Mouse (Mus musculus): Measurements from ENCODE around the gene Zfp592. TPM values are rescaled to one million over a fixed set of nuclear protein-coding genes. Genes with fewer than 3 reads are reported as not detected.

The Zfp592 gene
- total and polyA plus RNA-seq, 3 experiments = 12.9 to 33.0 TPM; not detected in 1

GRCm38 (mm10) chr7:80954251-80954650, 39.2 kb upstream of the Zfp592 start:
- H3K27ac ChIP-seq (ENCODE audit: control insufficient read depth, low read depth, low read length) = no peak overlapping the region
- H3K9me3 ChIP-seq (replicated peaks; ENCODE audit: insufficient read depth, low read length) = no peaks in the 10 kb centered on the region
- H3K4me3 ChIP-seq (ENCODE audit: control insufficient read depth in 1 of 2, insufficient read depth in 1 of 2, low read depth in 2 of 2, low read length in 2 of 2) = no peak overlapping the region
- H3K79me2 ChIP-seq (ENCODE audit: control insufficient read depth, insufficient read depth, low read length, poor library complexity) = no peaks in the 10 kb centered on the region
- H3K9ac ChIP-seq (ENCODE audit: control insufficient read depth, low read depth, low read length, poor library complexity, severe bottlenecking) = no peak overlapping the region
- TF ChIP-seq MXI1 (IDR thresholded peaks at IDR 0.05; ENCODE audit: low read depth, low read length) (no peak), MAX (IDR thresholded peaks at IDR 0.05; ENCODE audit: low read length) (no peak), E2F4 (IDR thresholded peaks at IDR 0.05; ENCODE audit: borderline replicate concordance, low read depth, low read length) (no peak), USF2 (IDR thresholded peaks at IDR 0.05; ENCODE audit: borderline replicate concordance in 1 of 2, insufficient read depth in 1 of 2, low read depth in 1 of 2, low read length in 2 of 2) (no peak), GABPA (IDR thresholded peaks at IDR 0.05; ENCODE audit: low read depth, low read length) (no peak), ETS1 (IDR thresholded peaks at IDR 0.05; ENCODE audit: low read depth, low read length) (no peak), POLR2A (IDR thresholded peaks at IDR 0.05; ENCODE audit: control insufficient read depth in 1 of 2, insufficient read depth in 1 of 2, low read depth in 1 of 2, low read length in 2 of 2, poor library complexity in 1 of 2) (no peak), ZKSCAN1 (IDR thresholded peaks at IDR 0.05; ENCODE audit: low read depth, low read length) (no peak), SMC3 (IDR thresholded peaks at IDR 0.05; ENCODE audit: low read depth, low read length) (no peak), RAD21 (IDR thresholded peaks at IDR 0.05; ENCODE audit: low read depth, low read length) (no peak), ELF1 (IDR thresholded peaks at IDR 0.05; ENCODE audit: low read depth, low read length) (no peak), SIN3A (IDR thresholded peaks at IDR 0.05; ENCODE audit: low read length) (no peak), EP300 (IDR thresholded peaks at IDR 0.05; ENCODE audit: low read depth in 1 of 2, low read length in 2 of 2) (no peak), USF1 (IDR thresholded peaks at IDR 0.05; ENCODE audit: low read depth, low read length) (no peak), NRF1 (IDR thresholded peaks at IDR 0.05; ENCODE audit: insufficient read depth, low read depth, low read length, poor library complexity, severe bottlenecking) (no peak), POLR2AphosphoS5 (IDR thresholded peaks at IDR 0.05; ENCODE audit: borderline replicate concordance, low read depth, low read length) (no peak)
- H3K27me3 ChIP-seq (ENCODE audit: control insufficient read depth in 1 of 2, insufficient read depth in 2 of 2, low read length in 2 of 2) = 0 out of 4 replicates have a peak, but pooled peaks cover 0 to 3% of the 10 kb centered on the region in 2 experiments
- H3K4me1 ChIP-seq (ENCODE audit: control insufficient read depth in 1 of 2, insufficient read depth in 2 of 2, low read length in 2 of 2) = peaks cover 0 to 2% of the 10 kb centered on the region in 2 experiments; a peak in 1 of 4 replicates
- H3K36me3 ChIP-seq (ENCODE audit: control insufficient read depth in 1 of 2, insufficient read depth in 2 of 2, low read length in 2 of 2) = peaks cover 0 to 3% of the 10 kb centered on the region in 2 experiments; a peak in 2 of 4 replicates
- no peak for DNase-seq (ENCODE audit: low read depth, low spot score)

DNA sequence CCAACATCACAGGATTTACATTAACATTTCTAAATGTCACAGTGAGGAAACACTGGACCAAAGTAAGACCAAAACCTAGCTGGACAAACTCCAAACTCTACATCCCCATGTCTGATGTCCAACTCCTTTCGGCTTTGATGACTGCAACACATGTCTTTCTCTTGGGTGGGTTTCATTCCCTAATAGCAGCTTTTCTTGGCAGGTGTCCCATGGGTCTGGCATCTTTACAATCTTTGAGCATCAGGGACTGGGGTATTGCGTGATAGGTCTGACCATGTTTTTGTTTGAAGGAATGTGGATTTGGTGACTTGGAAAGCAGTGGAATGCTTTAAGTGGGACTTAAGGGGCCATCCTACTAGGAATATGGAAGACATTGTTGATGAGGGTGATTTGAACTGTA, 36.6 kb upstream of the Zfp592 start:
- no peaks in the 10 kb centered on the region for H3K27me3 ChIP-seq (ENCODE audit: control insufficient read depth in 1 of 2, insufficient read depth in 2 of 2, low read length in 2 of 2)
- H3K4me3 ChIP-seq (ENCODE audit: control insufficient read depth in 1 of 2, insufficient read depth in 1 of 2, low read depth in 2 of 2, low read length in 2 of 2) = no peak overlapping the region
- H3K9me3 ChIP-seq (replicated peaks; ENCODE audit: insufficient read depth, low read length) = no peaks in the 10 kb centered on the region
- no peak for TF ChIP-seq USF1 (IDR thresholded peaks at IDR 0.05; ENCODE audit: low read depth, low read length)
- TF ChIP-seq ZMIZ1 (IDR thresholded peaks at IDR 0.05; ENCODE audit: low read depth, low read length) = no peak
- TF ChIP-seq MAFK (IDR thresholded peaks at IDR 0.05; ENCODE audit: borderline replicate concordance, low read depth, low read length) = no peak
- TF ChIP-seq MYC (IDR thresholded peaks at IDR 0.05; ENCODE audit: low read depth, low read length) = no peak
- no peak for TF ChIP-seq TCF12 (IDR thresholded peaks at IDR 0.05; ENCODE audit: low read depth, low read length)
- TF ChIP-seq ETS1 (IDR thresholded peaks at IDR 0.05; ENCODE audit: low read depth, low read length) = no peak
- no peaks in the 10 kb centered on the region for H3K79me2 ChIP-seq (ENCODE audit: control insufficient read depth, insufficient read depth, low read length, poor library complexity)
- H3K36me3 ChIP-seq (ENCODE audit: control insufficient read depth in 1 of 2, insufficient read depth in 2 of 2, low read length in 2 of 2) = no peaks in the 10 kb centered on the region; a peak in 1 of 4 replicates
- H3K9ac ChIP-seq (ENCODE audit: control insufficient read depth, low read depth, low read length, poor library complexity, severe bottlenecking) = no peak overlapping the region
- peaks cover 2% of the 10 kb centered on the region in 2 experiments; a peak in 1 of 4 replicates for H3K4me1 ChIP-seq (ENCODE audit: control insufficient read depth in 1 of 2, insufficient read depth in 2 of 2, low read length in 2 of 2)
- no peak for DNase-seq (ENCODE audit: low read depth, low spot score)
- no peak overlapping the region for H3K27ac ChIP-seq (ENCODE audit: control insufficient read depth, low read depth, low read length)

All from MEL (cell line).